Mouse (Mus musculus) forebrain, embryonic 14.5 days (tissue): Measurements from ENCODE around the gene Gabrr1. TPM values are rescaled to one million over a fixed set of nuclear protein-coding genes. Genes with fewer than 3 reads are reported as not detected.

Experiments
- ATAC-seq: fragments of 200-750 bp; cut with Nextera tagmentation; 2 replicates; pipeline ENCODE4 v1.8.0; 2017; ENCODE audit warnings: mild to moderate bottlenecking, moderate library complexity
- DNase-seq: peaks from one replicate; pipeline ENCODE4 v3.0.0-alpha.2; 2015; ENCODE audit warnings: low spot score
- H3K27ac ChIP-seq: fragments of 300-500 bp; sonication (generic); 2 replicates; pipeline ENCODE4 v1.5.1; 2014; ENCODE audit warnings: low read depth, mild to moderate bottlenecking, control low read depth, low read length, moderate library complexity
- H3K27me3 ChIP-seq: fragments of 300-500 bp; sonication (generic); replicated peaks from 2 replicates; pipeline ENCODE4 v1.6.1; 2014; ENCODE audit warnings: low read length, control low read depth, mixed read lengths; ENCODE audit not compliant: control insufficient read depth, insufficient read depth
- H3K36me3 ChIP-seq: fragments of 300-500 bp; sonication (generic); 2 replicates; pipeline ENCODE4 v1.6.1; 2014; ENCODE audit warnings: low read length, control low read depth; ENCODE audit not compliant: control insufficient read depth, insufficient read depth
- H3K4me1 ChIP-seq: fragments of 300-500 bp; sonication (generic); 2 replicates; pipeline ENCODE4 v1.6.1; 2014; ENCODE audit warnings: antibody characterized with exemption, low read length, control low read depth; ENCODE audit not compliant: control insufficient read depth, insufficient read depth
- H3K4me2 ChIP-seq: fragments of 300-500 bp; sonication (generic); 2 replicates; pipeline ENCODE4 v1.6.1; 2014; ENCODE audit warnings: mild to moderate bottlenecking, control low read depth, low read length
- H3K4me3 ChIP-seq: fragments of 300-500 bp; sonication (generic); 2 replicates; pipeline ENCODE4 v1.5.1; 2014; ENCODE audit warnings: low read depth, low read length, control low read depth
- H3K9ac ChIP-seq: fragments of 300-500 bp; sonication (generic); 2 replicates; pipeline ENCODE4 v1.6.1; 2014; ENCODE audit warnings: mild to moderate bottlenecking, low read length, control low read depth, moderate library complexity
- H3K9me3 ChIP-seq: fragments of 300-500 bp; sonication (generic); replicated peaks from 2 replicates; pipeline ENCODE4 v1.6.1; 2016; ENCODE audit warnings: low read length, control low read depth, mixed read lengths; ENCODE audit not compliant: control insufficient read depth
- WGBS: fragments of 180-500 bp; shearing (Covaris S2); extraction: QIAGEN DNeasy Blood & Tissue Kit; methylation state at CpG from one replicate; pipeline ENCODE4 v1.1.7; 2014; 5-methylcytosine and 5-hydroxymethylcytosine counted together
- polyA plus RNA-seq: library from polyadenylated mRNA; unstranded; fragments of >200 nt; fragmentation: Nextera tagmentation; extraction: Ambion mirVana; gene quantifications from 2 replicates; pipeline ENCODE4 v1.2.1, GENCODE M21; 2014

Gabrr1 gene
- polyA plus RNA-seq, 1 experiment from 2014 or later = not detected

GRCm38 (mm10) chr4:33146679-33147291, 14.5 kb downstream of the Gabrr1 start:
- peak; percentile 0 for DNase-seq
- H3K27ac ChIP-seq = no peak overlapping the region
- no peaks in the 10 kb centered on the region for H3K4me1 ChIP-seq
- no peaks in the 10 kb centered on the region for H3K36me3 ChIP-seq
- no peak overlapping the region for H3K4me3 ChIP-seq
- H3K27me3 ChIP-seq = no peaks in the 10 kb centered on the region
- ATAC-seq = no peak
- H3K9ac ChIP-seq = 0 out of 2 replicates have a peak overlapping the region, but pooled peaks have one; percentile 25
- 42% methylated on average over 20 of the region's 20 CpGs for WGBS
- H3K9me3 ChIP-seq = no peaks in the 10 kb centered on the region
- H3K4me2 ChIP-seq = no peak overlapping the region

- WGBS = 8% methylated on average over 2 of the region's 2 CpGs
Measured at GRCm38 (mm10) chr4:33147825-33148224, 15.5 kb downstream of the Gabrr1 start.

GRCm38 (mm10) chr4:33149150-33149549, 16.8 kb downstream of the Gabrr1 start:
- no peak overlapping the region for H3K4me2 ChIP-seq
- H3K9me3 ChIP-seq = no peaks in the 10 kb centered on the region
- no peak for ATAC-seq
- no peak overlapping the region for H3K4me3 ChIP-seq
- peak; percentile 2 for DNase-seq
- H3K36me3 ChIP-seq = no peaks in the 10 kb centered on the region
- WGBS = 50% methylated on average over 7 of the region's 7 CpGs
- no peaks in the 10 kb centered on the region for H3K27me3 ChIP-seq
- no peaks in the 10 kb centered on the region for H3K4me1 ChIP-seq
- no peak overlapping the region for H3K27ac ChIP-seq
- no peak overlapping the region for H3K9ac ChIP-seq

More at GRCm38 (mm10) chr4:33147825-33148224, 15.5 kb downstream of the Gabrr1 start:
- H3K4me3 ChIP-seq = no peak overlapping the region
- DNase-seq (peak; percentile 80), ATAC-seq (no peak)
- no peak overlapping the region for H3K9ac ChIP-seq
- H3K27me3 ChIP-seq = no peaks in the 10 kb centered on the region
- H3K4me2 ChIP-seq = no peak overlapping the region
- H3K9me3 ChIP-seq = no peaks in the 10 kb centered on the region
- no peaks in the 10 kb centered on the region for H3K36me3 ChIP-seq
- no peak overlapping the region for H3K27ac ChIP-seq
- H3K4me1 ChIP-seq = no peaks in the 10 kb centered on the region

- no peaks in the 10 kb centered on the region for H3K27me3 ChIP-seq
- no peak overlapping the region for H3K4me2 ChIP-seq
- no peak for ATAC-seq
- no peak overlapping the region for H3K4me3 ChIP-seq
- WGBS = 87% methylated on average over 26 of the region's 26 CpGs
- H3K9me3 ChIP-seq = no peaks in the 10 kb centered on the region
- H3K4me1 ChIP-seq = no peaks in the 10 kb centered on the region
- no peak overlapping the region for H3K27ac ChIP-seq
- no peaks in the 10 kb centered on the region for H3K36me3 ChIP-seq
- DNase-seq = no peak
- no peak overlapping the region for H3K9ac ChIP-seq
Measured at GRCm38 (mm10) chr4:33152087-33153038, 20.0 kb downstream of the Gabrr1 start.

GRCm38 (mm10) chr4:33183477-33183876, 51.2 kb downstream of the Gabrr1 start:
- no peak overlapping the region for H3K9ac ChIP-seq
- no peak overlapping the region for H3K27ac ChIP-seq
- no peaks in the 10 kb centered on the region for H3K4me1 ChIP-seq
- ATAC-seq (no peak), DNase-seq (no peak)
- H3K36me3 ChIP-seq = peaks cover 19% of the 10 kb centered on the region
- H3K4me3 ChIP-seq = no peak overlapping the region
- no peaks in the 10 kb centered on the region for H3K27me3 ChIP-seq
- H3K4me2 ChIP-seq = no peak overlapping the region
- 79% methylated on average over 5 of the region's 5 CpGs for WGBS
- no peaks in the 10 kb centered on the region for H3K9me3 ChIP-seq

- Histone ChIP-seq H3K36me3 (peaks cover 14% of the 10 kb centered on the region), H3K4me1 (no peaks in the 10 kb centered on the region), H3K4me3 (peak overlapping the region; percentile 61), H3K4me2 (peak overlapping the region; percentile 71), H3K9me3 (no peaks in the 10 kb centered on the region), H3K27ac (no peak overlapping the region), H3K9ac (peak overlapping the region; percentile 80), H3K27me3 (no peaks in the 10 kb centered on the region)
- ATAC-seq (peak; percentile 6; the same call in 1 of the 2 replicates), DNase-seq (peak; percentile 80)
- 13% methylated on average over 9 of the region's 9 CpGs for WGBS
Measured at GRCm38 (mm10) chr4:33188164-33188563, 55.8 kb downstream of the Gabrr1 start.

GRCm38 (mm10) chr4:33188781-33189734, 56.7 kb downstream of the Gabrr1 start:
- Histone ChIP-seq H3K4me2 (peak overlapping the region; percentile 71), H3K27ac (peak overlapping the region; percentile 92), H3K9ac (peak overlapping the region; percentile 80), H3K9me3 (no peaks in the 10 kb centered on the region), H3K36me3 (peaks cover 14% of the 10 kb centered on the region), H3K27me3 (no peaks in the 10 kb centered on the region), H3K4me3 (peak overlapping the region; percentile 61), H3K4me1 (no peaks in the 10 kb centered on the region)
- WGBS = under 1% methylated on average over 99 of the region's 123 CpGs
- ATAC-seq (peak; percentile 96), DNase-seq (peak; percentile 95)

- Histone ChIP-seq H3K4me2 (peak within 1 kb of the TSS; percentile 71), H3K4me3 (peak within 1 kb of the TSS; percentile 61), H3K4me1 (no peaks in the 10 kb centered on the region), H3K27me3 (no peaks in the 10 kb centered on the region), H3K9me3 (no peaks in the 10 kb centered on the region; the same call in 1 of the 2 replicates), H3K36me3 (peaks cover 14% of the 10 kb centered on the region), H3K27ac (peak within 1 kb of the TSS; percentile 92), H3K9ac (peak within 1 kb of the TSS; percentile 80)
- ATAC-seq (no peak), DNase-seq (no peak)
- 13% methylated on average over 6 of the region's 6 CpGs for whole genome bisulfite sequencing
Measured at GRCm38 (mm10) chr4:33189735-33190036, 57.4 kb downstream of the Gabrr1 start, which contains the start of gene Pm20d2. TSS of gene Pm20d2 (minus strand) at chr4:33189737.
